Mouse (Mus musculus) thymus, postnatal 10 days (tissue): ENCODE measurements around the gene Sema5a.

ENCODE experiments used
- DNase-seq, 2 experiments: peaks; one replicate each; pipeline ENCODE4 v3.0.0; 2021; ENCODE audit warnings: low spot score in 2 of 2

Sema5a gene

DNA sequence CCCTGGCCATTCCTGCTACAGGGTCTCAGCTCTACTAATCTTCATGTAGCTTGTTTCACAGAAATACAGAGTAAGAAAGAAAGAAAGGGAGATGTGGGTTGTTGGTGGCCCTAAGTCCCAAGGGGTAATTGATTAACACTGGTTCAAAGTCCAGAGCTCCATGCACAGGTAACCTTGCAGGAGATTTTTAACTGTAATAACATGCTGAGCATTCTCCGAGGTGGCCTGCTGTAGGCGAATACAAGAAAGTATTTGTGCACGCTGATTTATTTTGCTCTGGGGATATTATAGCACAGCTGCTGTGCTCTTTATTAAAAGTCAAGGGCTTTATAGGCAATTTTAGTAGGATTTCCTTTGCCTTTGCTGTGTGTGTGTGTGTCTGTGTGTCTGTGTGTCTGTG is 393.3 kb downstream of the Sema5a start:
- DNase-seq: no peak

DNA sequence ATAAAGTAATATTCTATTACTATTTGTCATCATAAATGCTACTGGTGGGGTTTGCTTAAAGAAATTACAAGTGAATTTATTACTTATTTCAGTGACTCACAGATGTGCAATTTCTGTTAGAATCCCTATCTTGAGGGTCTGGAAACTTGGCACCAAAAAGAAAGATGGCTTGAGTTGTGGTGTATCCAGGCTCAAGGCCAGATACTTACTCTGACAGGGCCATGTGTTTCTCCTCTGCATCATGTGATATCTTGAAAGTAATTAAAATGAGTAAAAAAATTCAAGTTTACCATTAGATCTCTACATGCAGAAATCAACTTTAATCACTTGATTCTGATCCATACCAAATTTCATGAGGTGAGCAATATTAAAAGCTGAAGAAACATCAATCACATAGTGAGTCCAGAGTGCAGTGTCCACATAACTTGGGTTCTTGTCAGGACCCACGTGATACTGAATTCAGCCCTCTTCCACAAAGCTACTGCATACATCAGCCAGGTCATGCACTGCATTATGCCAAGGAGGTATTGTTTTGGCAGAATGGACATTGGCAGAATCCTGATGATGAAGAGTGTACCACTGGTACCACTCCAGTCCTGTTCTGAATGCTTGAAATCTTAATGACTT is 402.6 kb downstream of the Sema5a start:
- DNase-seq: no peak

DNA sequence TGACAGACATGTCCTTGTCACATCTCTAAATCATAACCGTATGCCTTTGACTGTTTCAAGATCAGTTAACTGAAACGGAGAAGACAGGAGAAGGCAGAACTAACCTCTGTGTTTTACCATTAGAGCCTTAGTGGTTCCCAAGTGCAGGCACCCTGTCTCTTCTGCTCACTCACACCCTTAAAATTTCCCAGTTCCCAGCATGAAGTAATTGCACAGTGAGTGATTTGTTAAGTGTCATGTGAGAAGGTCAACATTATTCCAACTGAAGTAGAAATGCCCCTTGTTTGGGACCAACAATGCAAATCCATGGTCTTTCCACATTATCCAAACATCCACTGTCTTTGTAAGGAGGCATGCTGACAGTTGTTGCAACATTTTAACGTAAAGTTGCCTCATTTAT is 409.4 kb downstream of the Sema5a start:
- no peak for DNase-seq

DNA sequence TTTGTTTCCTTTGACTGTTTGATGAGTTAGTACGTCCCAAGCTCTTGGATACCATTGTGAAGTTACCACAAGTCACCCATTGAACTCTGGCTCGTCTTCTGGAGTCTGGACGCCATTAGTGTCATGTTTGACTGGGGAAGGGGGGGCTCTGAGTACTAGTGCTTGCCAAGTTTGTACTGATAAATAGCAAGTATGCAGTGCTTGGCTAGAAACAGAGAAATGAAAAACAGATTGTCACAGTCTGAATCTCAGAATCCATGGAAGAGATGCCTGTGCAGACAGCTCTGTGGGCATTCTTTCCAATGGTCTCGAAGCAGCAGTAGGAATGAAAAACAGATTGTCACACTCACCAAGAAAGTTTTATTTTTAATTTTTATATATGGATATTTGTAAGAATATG is 411.4 kb downstream of the Sema5a start:
- no peak for DNase-seq

DNA sequence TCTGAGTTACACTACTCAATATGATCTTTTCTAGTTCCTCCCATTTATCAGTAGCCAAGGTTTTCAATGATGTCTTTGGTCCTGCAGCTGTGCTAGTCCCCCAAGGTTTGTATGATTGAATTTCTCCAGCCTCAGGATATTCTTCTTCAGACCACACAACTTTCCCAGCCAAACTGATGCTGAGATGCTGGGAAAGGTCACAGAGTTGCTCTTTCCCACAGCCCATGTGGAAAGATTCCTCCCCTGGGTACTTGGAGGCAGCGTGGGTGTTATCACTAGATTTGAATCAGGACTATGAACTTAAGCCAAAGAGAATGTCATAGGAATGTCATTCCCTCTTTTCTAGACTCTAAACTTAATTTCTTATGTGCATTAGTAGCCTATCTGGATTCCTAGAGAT is 431.8 kb downstream of the Sema5a start:
- no peak for DNase-seq

DNA sequence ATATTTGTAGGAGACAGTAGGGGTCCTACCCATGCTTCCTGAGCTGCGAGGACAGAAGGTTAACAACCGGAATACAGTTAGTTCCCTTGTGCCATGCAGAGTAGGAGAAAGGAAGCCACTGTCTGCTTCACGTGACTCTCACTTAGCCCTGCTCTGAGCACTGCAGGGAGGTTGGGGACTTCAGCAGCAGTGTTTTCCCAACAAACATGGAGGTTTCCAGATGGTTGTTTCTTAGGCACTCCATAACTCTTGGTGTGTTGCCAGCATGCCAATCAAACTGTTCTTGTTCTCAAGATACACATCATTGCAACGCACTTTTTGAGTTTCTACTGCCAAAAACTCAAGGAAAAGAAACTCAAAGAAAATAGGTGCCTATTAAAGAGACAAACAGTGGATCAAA is 440.5 kb downstream of the Sema5a start:
- DNase-seq: no peak

DNA sequence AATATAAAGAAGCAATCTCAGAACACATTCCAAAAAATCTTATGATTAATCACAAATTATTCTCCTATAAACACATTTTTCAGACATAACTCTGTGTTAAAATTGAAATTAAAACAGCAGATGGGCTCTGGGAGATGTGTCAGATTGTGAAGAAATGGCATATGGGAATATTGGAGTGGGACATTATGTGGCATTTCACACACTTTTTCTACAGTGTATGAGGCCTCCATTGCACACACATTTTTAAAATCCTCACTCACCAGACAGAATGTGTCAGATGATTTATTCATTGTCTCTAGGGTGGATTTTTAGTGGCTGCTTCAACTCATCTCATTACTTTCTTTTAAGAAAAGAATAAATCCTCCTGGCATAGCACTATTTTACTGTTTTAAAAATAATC is 446.4 kb downstream of the Sema5a start:
- DNase-seq: no peak

DNA sequence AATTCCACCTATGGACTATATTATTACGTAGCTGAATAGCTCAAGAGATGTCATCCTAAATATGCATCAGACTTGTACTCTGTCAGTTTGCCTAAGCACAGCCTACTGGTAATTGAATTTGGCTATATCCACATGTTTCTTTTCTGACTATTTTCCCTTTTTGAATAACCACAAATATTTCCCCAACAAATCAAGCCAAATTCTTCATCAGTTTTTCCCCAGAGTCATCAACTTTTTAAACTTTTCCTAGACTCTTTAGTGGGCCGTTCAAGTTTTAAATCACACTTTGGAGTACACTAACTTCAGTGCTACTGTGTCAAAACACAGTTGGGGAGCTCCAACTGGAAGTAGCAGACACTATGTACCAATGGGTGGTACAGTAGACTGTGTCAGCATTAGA is 448.4 kb downstream of the Sema5a start:
- no peak for DNase-seq

DNA sequence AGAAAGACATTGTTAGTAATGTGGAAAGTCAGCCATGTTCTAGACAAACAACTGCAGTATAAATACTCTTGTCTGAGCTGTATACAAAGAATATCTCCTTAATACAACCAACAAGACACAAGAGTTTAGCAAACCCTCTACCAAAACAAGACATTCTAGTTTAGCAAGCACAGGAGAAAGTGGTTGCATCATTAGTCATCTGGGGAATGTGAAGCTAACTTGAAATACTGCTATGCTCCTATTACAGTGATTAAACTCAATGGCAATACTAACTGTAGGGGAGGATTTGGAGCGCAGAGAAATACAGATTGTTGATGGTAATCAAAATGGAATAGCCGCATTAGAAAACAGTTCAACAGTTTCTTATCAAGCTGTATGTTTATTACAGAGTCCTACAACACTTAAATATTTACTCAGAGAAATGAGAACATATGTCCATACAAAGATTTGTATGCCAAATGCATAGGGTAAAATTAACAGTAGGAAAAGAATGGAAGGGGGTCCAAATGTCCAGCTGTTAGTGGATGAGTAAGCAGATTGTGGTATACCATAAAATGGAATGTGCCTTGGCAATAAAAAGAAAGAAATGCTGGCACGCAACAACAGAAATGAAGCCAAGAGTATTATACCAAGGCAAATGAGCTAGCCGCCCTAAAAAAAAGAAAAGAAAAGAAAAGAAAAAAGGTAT is 472.8 kb downstream of the Sema5a start:
- DNase-seq: no peak

DNA sequence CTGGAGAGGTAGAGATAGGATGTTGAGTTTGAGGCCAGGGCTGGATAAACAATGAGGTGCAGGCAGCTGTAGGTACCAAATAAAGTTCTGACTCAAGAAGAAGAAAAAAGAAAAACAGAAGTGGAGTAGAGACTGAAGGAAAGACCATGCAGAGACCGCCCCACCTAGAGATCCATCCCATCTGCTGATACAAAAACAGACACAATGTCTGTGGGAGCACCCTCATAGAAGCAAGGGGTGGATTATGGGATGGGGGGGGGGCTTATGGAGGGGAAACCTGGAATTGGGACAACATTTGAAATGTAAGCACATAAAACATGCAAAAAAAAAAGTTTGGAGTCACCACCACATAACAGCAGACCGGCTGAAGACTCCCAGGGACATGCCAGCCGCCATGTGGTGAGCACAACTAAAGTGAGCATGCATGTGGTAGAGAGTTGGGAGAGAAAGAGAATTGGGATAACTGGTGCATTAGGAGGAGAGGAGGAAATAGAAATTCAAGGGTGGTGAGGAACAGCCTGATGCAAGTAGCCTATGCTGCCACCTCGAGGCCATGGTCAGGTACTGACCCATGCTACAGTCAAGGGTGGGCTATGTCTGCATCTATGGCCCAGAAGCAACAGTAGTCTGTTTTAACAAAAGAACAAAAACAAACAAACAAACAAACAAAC is 473.8 kb downstream of the Sema5a start:
- no peak for DNase-seq

DNA sequence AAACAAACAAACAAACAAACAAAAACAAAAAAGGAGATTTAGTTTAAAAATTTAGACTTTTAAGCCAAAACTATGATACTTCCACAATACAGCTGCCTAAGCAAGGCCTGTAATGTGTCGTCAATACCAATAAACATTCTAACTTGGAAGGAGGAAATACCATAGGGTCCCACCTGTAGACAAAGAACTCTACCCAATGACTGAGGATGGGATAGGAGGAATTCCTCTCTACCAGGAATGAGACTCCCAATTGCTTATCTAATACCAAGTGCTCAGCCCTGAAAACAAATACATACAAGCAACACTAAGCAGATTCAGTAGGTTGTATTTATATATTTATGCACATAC is 474.3 kb downstream of the Sema5a start:
- no peak for DNase-seq

DNA sequence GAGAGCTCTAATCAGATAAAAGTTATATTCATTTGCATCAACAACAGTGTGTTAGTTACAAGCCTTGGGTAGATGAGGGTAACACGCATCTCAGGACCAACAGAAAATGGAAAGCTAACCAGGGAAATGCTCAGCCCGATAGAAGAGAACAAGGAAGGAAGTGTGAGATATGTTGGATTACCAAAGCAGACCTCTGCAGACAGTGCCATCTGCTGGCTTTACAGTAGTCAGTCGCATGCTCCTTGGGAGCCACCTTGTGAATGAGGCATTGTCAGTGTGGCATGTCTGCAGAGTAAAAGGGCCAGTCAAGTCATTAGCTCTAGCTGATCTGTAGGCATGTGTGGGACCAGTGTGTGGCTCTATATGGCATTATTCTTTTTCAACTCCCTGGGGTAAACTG is 486.2 kb downstream of the Sema5a start:
- no peak for DNase-seq
